ENCODE assay signal across 8 mouse cellular contexts in the genomic region with DNA sequence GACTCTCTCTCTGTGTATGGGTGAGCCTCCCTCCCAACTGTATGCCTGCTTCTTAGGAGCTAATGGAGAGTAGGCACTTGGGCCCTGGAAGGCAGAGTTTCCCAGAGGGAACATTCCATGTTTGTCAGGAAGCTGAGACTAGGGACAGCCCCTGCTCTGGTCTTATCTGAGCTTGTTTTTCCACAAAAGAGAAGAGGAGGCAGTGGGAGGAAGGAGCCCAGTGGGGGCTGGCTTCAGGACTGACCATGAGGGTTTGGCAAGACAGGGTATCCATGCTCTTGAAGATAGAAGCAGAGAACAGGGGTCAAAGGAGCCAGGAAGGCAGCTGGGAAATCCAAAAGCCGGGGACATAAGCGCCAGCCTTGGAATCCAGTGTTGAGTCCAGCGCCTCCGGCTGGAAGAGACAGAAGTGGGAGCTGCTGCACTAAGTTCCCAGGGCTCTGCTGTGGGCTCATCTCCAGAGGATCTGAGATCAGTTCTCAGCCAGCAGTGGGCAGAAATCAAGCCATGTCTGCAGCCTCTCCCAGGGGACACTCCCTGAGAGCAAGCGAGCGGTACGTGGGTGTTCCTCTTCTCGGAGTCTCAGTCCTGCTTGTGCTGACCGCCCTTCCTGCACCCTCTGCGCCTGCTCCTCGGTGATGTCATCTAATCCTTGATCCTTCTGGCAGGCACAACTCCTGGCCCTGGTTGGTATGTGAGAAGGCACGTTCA.
DNase-seq lines count a peak whose midpoint lies in the region; ATAC-seq and TF ChIP-seq lines count a peak whose summit lies in the region.

No protein-coding gene starts in this region.

- ATAC-seq in neural tube, embryonic 13.5 days (ENCODE audit: low read depth): no peak
- ATAC-seq in liver, embryonic 11.5 days (replicated peaks; ENCODE audit: low FRiP score): no peak
- no peak for ATAC-seq in forebrain, postnatal 0 days

- no peaks in the 10 kb centered on the region for H3K36me3 ChIP-seq in neural tube, embryonic 13.5 days
- H3K36me3 ChIP-seq in liver, embryonic 11.5 days (ENCODE audit: control insufficient read depth, insufficient read depth, low read length): no peaks in the 10 kb centered on the region
- no peaks in the 10 kb centered on the region for H3K36me3 ChIP-seq in limb, embryonic 10.5 days
- no peaks in the 10 kb centered on the region for H3K36me3 ChIP-seq in thymus, adult 2 months (ENCODE audit: control insufficient read depth, insufficient read depth, low read length)
- H3K36me3 ChIP-seq in forebrain, postnatal 0 days (ENCODE audit: insufficient read depth): no peaks in the 10 kb centered on the region

- no peak overlapping the region for H3K4me2 ChIP-seq in neural tube, embryonic 13.5 days
- H3K4me2 ChIP-seq in liver, embryonic 11.5 days: no peak overlapping the region
- no peak overlapping the region for H3K4me2 ChIP-seq in forebrain, postnatal 0 days (ENCODE audit: low read depth)

- WGBS in neural tube, embryonic 13.5 days: 78% methylated on average over 12 of the region's 12 CpGs
- 56% methylated on average over 12 of the region's 12 CpGs for whole genome bisulfite sequencing in liver, embryonic 11.5 days
- WGBS in limb, embryonic 10.5 days: 82% methylated on average over 12 of the region's 12 CpGs
- 86% methylated on average over 12 of the region's 12 CpGs for WGBS in thymus, adult 2 months
- 69% methylated on average over 12 of the region's 12 CpGs for WGBS in forebrain, postnatal 0 days

- no peak for TF ChIP-seq CTCF in thymus, adult 2 months (IDR thresholded peaks at IDR 0.05; ENCODE audit: borderline replicate concordance, control insufficient read depth, extremely low read depth, insufficient read depth, low read length, poor library complexity)
- no peak for TF ChIP-seq CTCF in forebrain, postnatal 0 days (IDR thresholded peaks at IDR 0.05; ENCODE audit: low read depth)

- no peak overlapping the region for H3K27ac ChIP-seq in neural tube, embryonic 13.5 days (replicated peaks)
- H3K27ac ChIP-seq in liver, embryonic 11.5 days (ENCODE audit: low read depth, low read length): peak overlapping the region; percentile 45; the same call in 1 of the 2 replicates
- H3K27ac ChIP-seq in limb, embryonic 10.5 days: no peak overlapping the region
- no peak overlapping the region for H3K27ac ChIP-seq in thymus, adult 2 months (ENCODE audit: control insufficient read depth, insufficient read depth, low read length)
- no peak overlapping the region for H3K27ac ChIP-seq in forebrain, postnatal 0 days (ENCODE audit: low read depth, low read length)

- 0 out of 2 replicates have a peak overlapping the region, but pooled peaks have one; percentile 12 for H3K9ac ChIP-seq in neural tube, embryonic 13.5 days
- no peak overlapping the region for H3K9ac ChIP-seq in liver, embryonic 11.5 days (ENCODE audit: low read depth, low read length)
- H3K9ac ChIP-seq in forebrain, postnatal 0 days: no peak overlapping the region

- H3K4me3 ChIP-seq in neural tube, embryonic 13.5 days: no peak overlapping the region
- H3K4me3 ChIP-seq in liver, embryonic 11.5 days (ENCODE audit: low read depth, low read length): no peak overlapping the region
- H3K4me3 ChIP-seq in limb, embryonic 10.5 days: no peak overlapping the region
- H3K4me3 ChIP-seq in thymus, adult 2 months (ENCODE audit: control insufficient read depth, insufficient read depth, low read length): no peak overlapping the region
- no peak overlapping the region for H3K4me3 ChIP-seq in forebrain, postnatal 0 days (ENCODE audit: low read depth, low read length)

- H3K9me3 ChIP-seq in neural tube, embryonic 13.5 days: 0 out of 2 replicates have a peak, but pooled peaks cover 3% of the 10 kb centered on the region
- H3K9me3 ChIP-seq in liver, embryonic 11.5 days (ENCODE audit: control insufficient read depth, low read length): no peaks in the 10 kb centered on the region
- H3K9me3 ChIP-seq in limb, embryonic 10.5 days (replicated peaks): no peaks in the 10 kb centered on the region
- H3K9me3 ChIP-seq in forebrain, postnatal 0 days (ENCODE audit: low read length): no peaks in the 10 kb centered on the region

- H3K4me1 ChIP-seq in neural tube, embryonic 13.5 days (replicated peaks): no peaks in the 10 kb centered on the region; the same call in 1 of the 2 replicates
- peaks cover 7% of the 10 kb centered on the region; the same call in 1 of the 2 replicates for H3K4me1 ChIP-seq in liver, embryonic 11.5 days (replicated peaks; ENCODE audit: control insufficient read depth, insufficient read depth, low read length)
- peaks cover 21% of the 10 kb centered on the region; the same call in 1 of the 2 replicates for H3K4me1 ChIP-seq in limb, embryonic 10.5 days
- H3K4me1 ChIP-seq in thymus, adult 2 months (replicated peaks; ENCODE audit: control insufficient read depth, insufficient read depth, low read length): 0 out of 2 replicates have a peak, but pooled peaks cover 3% of the 10 kb centered on the region
- H3K4me1 ChIP-seq in forebrain, postnatal 0 days (ENCODE audit: insufficient read depth): no peaks in the 10 kb centered on the region

- TF ChIP-seq POLR2A in thymus, adult 2 months (IDR thresholded peaks at IDR 0.05; ENCODE audit: control insufficient read depth, extremely low read depth, insufficient read depth, low read length, poor library complexity): no peak

- no peak for DNase-seq in neural tube, embryonic 10.5 days (ENCODE audit: extremely low spot score, low spot score)
- DNase-seq in heart, adult 8-10 months (ENCODE audit: low spot score): peak; percentile 73
- DNase-seq in liver, embryonic 11.5 days (ENCODE audit: low spot score): no peak
- peak; percentile 60 for DNase-seq in urinary bladder, postnatal 14 days (ENCODE audit: low spot score)
- DNase-seq in limb, embryonic 10.5 days (ENCODE audit: low spot score): no peak
- no peak for DNase-seq in thymus, adult 2 months
- DNase-seq in forebrain, postnatal 0 days: no peak

- no peaks in the 10 kb centered on the region for H3K27me3 ChIP-seq in neural tube, embryonic 13.5 days
- H3K27me3 ChIP-seq in liver, embryonic 11.5 days (replicated peaks; ENCODE audit: control insufficient read depth, insufficient read depth, low read length): no peaks in the 10 kb centered on the region
- no peaks in the 10 kb centered on the region for H3K27me3 ChIP-seq in limb, embryonic 10.5 days (ENCODE audit: low read depth, poor library complexity, severe bottlenecking)
- no peaks in the 10 kb centered on the region for H3K27me3 ChIP-seq in thymus, adult 2 months (ENCODE audit: control insufficient read depth, insufficient read depth, low read length)
- H3K27me3 ChIP-seq in forebrain, postnatal 0 days (ENCODE audit: insufficient read depth, low read length): no peaks in the 10 kb centered on the region

Comparison
In these comparisons a context has a peak if more than half of its experiments do, and no peak if none do; other contexts are left out.
1. DNase-seq: peak in heart, adult 8-10 months (single experiment) and urinary bladder, postnatal 14 days (single experiment); none in neural tube, embryonic 10.5 days (single experiment), liver, embryonic 11.5 days (single experiment), limb, embryonic 10.5 days (single experiment), thymus, adult 2 months (single experiment) and forebrain, postnatal 0 days (single experiment).